Mouse (Mus musculus) cerebellum, postnatal 10 days (tissue): ENCODE results near the gene Iqcn.

ENCODE experiments used
- DNase-seq, 2 experiments: peaks; one replicate each; pipeline ENCODE4 v3.0.0; 2021; ENCODE audit warnings: mixed read lengths in 2 of 2

Iqcn gene

DNA sequence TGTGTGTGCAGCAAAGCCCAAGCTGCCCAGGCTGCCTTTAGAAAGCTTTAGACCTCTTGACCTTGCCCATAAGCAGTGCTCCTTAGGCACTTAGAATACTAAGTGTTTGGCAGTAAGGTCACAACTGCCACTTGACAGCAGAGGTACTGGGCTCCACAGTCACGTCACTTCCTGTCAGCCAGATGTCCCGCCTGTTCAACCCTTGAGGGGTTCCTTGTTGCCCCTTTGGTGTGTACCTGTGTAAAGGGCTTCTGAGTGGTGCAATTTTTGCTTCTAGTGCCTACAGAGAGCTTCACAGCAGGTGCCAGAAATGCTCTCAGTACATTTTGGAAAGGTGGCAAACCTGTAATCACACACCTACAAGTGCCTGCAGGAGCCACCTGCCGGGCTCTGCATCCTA lies 35.0 kb downstream of the Iqcn start:
- no peak for DNase-seq

DNA sequence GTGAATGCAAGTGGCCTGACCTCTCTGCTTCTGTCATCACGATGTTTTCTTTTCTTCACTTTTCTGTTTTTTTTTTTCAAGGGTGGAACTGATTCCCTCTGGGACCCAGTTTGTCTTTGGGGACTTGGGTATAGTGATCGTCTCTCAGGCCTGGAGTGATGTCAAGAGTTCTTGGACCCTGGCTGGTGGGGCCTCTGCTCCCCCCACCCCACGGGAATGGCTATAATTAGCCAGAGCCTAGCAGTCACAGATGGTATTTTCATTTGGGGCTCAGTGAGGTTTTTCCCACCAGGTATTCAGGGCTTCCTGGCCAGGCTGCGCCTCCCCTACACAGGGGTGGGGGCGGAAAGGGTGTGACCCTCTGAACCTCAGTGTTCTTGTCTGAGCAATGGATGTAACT lies 38.4 kb downstream of the Iqcn start:
- DNase-seq = no peak

DNA sequence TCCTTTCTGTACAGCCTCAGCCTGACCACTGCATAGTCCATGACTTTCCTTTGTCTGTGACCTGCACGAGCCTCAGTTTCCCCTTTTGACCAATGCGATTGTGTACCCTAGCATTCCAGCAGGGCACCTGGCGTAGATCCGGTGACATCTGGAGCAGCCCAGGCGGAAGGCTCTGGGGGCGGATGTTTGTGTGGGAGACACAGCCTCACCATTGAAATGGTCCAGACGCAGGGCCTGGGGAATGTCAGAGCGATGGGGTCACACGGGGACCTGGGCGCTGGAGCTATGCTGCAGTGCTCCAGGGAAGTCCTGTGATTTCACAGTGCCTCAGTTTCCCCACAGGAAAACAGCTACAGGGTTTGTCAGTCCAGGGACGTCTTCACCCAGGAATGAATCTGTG lies 38.9 kb downstream of the Iqcn start:
- DNase-seq = no peak

DNA sequence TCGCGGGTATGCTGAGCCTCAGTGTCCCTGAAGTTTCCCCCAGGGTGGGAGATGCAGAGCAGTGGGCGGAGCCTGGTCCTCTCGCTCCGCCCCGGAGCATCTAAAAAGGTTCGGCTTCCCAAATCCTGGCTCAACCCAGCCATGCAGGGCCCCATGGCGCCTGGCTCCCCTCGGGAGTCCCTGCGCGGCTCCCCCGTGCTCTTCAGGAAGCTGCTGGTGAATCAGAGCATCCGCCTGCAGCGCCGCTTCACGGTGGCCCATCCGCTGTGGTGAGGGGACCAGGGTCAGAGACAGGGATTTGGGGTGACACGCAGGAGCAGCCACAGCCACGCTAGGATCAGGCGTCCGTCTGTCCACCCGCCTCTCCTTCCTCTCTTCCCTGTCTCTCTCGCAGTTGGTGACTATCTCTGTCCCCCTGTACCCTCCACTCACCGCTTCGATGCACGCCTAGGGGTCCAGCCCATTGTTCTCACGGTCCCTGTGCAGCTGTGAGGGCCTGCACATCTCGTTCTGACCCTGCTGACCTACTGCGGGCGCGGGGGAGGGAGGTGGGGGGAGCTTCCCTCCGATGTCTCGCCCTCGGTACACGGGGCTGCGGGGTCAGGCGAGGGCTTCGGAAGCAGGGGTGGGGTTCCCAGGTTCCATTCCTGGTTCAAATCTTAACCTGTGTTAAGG lies 39.9 kb downstream of the Iqcn start:
- no peak for DNase-seq

DNA sequence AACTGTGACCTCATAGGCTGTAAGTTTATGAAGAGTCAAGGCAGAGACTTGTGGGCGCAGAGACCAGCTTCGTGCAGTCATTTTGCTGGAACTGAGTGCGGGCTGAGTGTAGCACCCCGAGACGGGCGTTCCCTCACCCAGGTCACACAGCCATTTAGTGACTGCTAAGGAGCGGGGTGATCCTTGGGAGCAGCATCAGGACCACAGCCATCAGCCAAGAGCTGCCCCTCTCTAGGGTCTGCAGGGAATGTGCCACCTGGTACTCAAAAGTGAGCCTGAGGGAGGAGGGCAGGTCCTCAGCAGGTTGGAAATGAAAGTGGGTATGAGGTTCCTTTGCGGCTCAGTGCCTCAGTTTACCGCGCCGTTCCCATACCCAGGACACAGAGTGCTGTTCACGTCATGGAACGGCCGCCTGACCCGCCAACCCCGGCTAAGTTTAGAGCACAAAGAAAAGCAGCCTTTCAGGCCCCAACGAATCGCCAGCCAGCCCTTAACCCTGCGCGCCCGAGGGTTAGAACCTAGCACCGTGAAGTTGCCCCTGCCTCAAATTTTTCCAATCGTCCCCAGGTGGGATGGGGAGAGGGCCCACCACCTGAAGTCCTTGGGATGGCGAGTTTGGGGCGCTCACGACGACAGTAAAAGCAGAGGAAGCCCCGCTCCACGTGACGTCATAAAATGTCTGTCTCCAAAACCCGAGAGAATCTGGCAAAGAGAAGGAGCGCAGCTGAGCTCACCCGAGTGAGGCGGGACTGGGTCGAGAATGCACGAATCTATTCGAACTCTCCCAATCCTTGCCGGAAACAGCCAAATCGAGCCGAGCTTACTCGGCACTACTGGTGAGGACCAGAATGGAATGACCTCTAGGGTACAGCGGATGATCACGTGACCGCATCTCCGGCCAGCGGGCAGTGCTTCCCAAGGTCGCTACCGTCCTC lies 40.7 kb downstream of the Iqcn start:
- peak; percentile 63 to 75 for DNase-seq

DNA sequence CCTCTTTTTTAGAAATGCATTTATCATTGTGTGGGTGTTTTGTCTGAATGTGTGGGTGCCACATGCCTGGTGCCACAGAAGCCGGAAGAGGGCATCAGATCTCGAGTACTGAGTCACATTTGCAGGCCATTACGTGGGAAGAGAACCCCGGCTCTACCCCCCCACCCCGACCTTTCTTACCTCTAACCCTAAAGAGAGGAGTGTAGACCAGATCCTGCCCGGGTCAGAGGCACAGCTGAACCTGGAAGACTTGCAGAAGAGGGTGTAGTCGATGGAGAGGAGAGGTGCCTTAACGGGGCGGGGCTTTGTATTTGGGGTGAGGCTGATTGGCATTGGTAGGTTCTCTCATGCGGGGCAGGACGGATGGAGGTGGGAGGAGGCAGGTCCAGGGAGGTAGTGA lies 41.5 kb downstream of the Iqcn start:
- DNase-seq = no peak

DNA sequence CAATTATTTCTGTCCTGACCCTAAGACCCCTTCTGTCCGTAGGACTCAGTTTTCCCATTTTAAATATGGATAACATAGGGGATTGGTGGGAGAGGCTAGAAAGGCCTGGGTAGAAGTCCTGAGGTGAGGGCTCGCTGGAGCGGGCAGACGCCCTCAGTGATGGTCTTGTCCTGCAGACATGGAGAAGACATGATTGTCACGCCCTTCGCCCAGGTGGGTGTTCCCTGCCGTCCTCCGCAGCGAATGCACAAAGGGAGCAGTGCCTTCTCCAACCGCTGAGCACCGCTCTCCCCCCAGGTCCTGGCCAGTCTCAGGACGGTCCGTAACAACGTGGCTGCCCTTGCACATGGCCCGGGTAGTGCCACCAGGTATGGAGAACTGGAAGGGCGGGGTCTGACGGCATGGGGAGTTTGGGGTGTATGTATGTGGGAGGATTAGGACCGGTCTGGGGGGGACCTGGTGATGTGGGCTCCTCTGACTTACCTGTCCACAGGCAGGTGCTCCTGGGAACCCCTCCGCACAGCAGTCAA lies 42.5 kb downstream of the Iqcn start:
- no peak for DNase-seq

DNA sequence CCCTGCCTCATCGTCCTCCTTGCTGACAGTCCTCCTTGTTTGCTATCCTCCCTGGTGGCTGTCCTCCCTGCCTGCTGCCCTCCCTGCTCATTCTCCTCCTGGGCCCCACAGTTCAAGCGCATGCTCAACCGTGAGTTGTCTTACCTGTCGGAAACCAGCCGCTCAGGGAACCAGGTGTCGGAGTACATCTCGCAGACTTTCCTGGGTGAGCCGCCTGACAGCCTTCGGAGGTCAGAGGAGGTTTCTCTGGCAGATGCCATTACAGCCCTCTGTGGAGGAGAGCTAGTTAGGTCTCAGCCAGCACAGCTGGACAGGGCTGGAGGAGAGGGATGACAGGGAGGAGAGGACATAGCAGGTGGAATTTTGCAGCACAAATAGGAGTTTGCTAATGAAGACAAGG lies 43.4 kb downstream of the Iqcn start:
- no peak for DNase-seq

DNA sequence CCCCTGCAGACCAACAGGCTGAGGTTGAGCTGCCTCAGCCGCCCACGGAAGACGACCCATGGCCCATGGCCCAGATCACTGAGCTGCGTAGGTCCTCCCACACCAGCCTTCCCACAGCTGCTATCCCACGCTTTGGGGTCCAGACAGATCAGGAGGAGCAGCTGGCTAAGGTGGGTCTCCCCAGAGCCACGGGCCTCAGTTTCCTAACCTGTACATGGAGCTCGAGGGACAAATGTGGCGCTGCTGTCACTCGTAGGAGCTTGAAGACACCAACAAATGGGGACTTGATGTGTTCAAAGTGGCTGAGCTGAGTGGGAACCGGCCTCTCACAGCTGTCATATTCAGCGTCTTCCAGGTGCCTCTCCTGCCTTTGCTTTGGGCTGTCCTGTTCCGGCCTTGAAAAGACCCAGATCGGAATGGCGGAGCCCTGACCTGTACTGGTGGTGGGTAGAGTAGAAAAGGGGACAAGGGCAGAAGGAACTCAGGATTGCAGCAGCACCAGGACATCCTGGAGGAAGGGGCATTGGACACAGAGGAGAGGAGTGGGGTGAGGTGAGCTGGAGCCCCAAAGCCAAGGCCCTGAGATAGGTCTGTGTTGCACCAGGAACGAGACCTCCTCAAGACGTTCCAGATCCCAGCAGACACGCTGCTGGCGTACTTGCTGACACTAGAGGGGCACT lies 44.1 kb downstream of the Iqcn start:
- no peak for DNase-seq

DNA sequence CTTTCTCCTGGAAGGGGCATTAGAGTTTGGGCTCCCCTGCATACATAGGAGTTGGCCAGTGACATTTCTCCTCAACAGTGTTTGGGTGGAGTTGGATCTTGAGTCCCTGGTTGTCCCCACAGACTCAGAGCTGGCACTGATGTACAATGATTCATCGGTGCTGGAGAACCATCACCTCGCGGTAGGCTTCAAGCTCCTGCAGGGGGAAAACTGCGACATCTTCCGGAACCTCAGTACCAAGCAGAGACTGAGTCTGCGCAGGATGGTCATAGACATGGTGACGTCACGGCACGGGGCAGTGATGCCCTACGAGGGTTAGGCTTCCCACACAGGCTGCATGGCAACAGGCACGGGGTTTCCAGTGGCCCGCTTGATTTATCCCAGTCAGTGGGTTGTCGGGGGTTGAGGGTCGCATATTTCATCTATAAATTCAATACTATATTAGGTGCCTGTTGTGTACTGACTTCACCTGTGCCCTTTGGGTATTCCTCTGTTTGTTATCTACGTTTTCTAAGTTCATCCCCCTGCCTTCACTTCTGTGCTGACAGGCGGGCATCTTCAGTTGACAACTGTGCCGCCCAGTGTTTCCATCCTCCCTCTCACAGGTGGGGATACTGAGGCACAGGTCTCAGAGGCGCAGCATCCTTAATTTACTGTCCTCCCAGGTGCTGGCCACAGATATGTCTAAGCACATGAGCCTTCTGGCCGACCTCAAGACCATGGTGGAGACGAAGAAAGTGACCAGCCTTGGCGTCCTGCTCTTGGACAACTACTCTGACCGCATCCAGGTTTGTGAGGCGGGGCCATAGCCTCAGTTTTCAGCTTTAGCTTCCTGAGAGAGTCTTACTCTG lies 45.2 kb downstream of the Iqcn start:
- no peak for DNase-seq

DNA sequence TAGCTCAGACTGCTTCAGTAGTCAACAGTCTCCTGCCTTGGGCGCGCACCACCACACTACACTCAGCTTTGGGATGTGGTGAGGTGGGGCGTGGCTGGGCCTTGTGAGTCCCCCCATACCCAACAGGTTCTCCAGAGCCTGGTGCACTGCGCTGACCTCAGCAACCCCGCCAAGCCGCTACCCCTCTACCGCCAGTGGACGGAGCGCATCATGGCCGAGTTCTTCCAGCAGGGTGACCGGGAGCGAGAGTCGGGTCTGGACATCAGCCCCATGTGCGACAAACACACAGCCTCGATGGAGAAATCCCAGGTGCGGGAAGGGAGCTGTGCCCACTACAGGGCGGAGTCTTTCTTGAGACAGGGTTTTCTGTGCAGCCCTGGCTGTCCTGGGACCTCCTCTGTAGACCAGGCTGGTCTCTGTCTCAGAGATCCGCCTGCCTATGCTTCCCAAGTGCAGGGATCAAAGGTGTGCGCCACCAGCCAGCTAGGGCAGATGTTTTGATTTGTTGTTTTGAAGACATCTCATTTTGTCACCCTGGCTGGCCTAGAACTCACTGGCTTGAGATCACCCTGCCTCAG lies 45.9 kb downstream of the Iqcn start:
- no peak for DNase-seq

DNA sequence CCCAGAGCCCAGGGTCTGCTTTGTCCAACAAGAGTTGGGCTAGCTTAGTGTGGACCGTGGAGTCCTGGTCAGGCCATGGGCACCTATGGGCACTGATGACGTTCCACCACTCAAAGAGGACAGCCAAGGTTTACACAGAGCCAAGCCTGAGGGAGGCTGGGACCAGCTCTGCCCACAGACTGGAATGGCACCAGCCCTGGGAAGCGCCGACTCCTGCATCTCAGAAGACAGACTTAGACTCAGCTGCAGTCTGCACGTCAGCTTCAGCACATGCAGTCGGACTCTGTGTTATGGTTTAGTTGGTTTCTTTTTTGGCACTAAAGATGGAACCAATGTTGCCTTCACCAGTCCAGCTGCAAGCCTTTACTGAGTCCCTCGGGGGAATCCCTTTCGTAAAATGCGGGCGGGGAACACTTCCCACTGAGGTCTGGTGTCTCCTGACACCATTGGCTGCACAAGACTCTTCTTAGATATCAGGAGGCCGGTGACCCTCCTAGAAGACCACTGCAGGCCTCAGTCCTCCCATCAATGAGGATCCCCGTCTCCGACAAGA lies 46.9 kb downstream of the Iqcn start:
- DNase-seq = peak in 1 of 2 experiments; percentile 3

DNA sequence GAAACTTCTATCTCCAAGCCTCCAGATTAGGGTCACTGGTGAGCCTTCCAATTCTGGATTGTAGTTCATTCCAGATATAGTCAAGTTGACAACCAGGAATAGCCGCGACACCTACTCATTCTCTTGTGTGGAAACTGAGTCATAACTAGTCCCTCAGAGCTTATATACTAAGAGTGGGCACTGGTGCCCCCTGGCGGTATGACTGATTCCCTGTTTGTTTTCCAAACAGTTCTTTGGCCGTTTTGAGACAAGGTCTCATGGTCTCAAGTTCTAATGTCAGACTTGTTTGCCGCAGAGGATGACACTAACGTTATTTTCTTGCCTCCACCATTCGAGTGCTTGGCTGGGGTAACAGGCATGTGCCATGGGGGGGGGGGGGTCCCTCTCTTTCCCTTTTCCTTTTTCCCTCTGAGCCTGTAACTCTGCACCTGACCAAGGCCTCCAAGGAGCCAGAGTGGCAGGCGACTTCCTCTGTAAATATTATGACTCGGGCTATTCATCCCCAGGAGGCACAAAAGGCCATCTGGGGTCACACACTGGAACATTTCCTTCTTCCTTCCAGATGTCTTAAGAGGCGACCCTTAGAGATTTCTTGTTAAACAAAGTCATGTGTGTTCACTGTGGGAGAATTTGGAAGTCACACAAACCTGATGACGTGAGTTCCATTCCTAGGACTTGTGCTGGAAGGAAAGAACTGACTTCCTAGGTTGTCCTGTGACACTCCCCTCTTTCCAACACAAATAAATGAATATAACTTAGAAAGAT lies 48.9 kb downstream of the Iqcn start:
- DNase-seq = peak; percentile 89 to 93

DNA sequence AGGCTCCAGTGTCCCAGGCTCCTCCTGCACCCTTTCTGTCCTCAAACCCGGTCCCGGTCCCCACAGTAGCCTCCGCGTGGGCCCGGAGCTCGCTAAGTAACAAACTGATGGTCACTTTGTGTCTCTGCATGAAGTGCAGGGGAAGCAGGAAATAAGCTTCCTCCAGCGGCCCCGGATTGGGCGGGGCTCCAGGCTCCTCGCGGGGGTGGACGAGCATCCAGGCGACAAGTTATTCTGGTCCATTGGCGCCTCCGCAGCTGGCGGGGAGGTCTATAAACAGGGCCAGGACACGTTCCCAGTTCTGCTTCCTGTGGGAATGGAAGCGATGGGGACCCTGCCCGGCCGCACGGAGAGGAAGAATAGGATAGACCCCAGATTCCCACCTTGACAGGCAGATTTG lies 49.9 kb downstream of the Iqcn start:
- peak; percentile 69 to 78 for DNase-seq

DNA sequence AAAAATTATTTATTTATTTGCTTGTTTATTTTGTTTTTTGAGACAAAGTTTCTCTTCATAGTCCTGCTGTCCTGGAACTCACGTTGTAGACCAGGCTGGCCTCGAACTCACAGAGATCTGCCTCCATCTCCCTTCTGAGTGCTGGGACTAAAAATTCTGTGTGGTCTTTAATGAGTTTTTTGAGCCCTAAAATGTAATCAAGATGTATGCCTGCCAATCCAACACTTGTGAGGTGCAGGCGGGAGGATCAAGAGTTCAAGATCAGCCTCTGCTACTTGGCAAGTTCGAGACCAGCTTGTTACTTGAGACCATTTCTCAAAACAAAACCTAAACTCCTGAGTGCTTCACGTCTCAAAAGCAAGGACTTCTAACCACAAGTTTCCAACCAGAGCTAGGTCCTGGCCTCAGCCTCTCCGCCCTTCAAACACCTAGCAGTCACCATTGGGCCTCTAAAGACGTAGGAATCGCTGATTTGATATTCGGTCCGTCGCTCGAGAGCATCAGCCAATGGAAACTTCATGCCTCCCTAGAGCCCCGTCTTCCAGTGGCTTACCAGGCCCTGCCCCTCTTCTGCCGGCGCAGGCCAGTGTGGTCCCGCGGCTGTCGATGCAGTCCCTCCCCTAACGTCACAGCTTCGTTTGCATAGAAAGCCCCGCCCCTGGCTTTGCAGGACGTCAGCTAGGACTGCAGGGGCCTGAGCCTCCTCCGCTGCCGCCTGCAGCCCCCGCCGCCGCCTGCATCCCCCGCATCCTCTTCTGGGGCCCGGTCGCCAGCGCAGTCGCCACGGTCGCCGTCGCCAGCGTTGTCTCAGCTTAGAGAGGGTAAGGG lies 51.0 kb downstream of the Iqcn start, which contains the start of gene Rab3a:
Rab3a (plus strand) TSS at position 637 of the 828 bp plus-strand sequence.
- peak; percentile 97 to 98 for DNase-seq

DNA sequence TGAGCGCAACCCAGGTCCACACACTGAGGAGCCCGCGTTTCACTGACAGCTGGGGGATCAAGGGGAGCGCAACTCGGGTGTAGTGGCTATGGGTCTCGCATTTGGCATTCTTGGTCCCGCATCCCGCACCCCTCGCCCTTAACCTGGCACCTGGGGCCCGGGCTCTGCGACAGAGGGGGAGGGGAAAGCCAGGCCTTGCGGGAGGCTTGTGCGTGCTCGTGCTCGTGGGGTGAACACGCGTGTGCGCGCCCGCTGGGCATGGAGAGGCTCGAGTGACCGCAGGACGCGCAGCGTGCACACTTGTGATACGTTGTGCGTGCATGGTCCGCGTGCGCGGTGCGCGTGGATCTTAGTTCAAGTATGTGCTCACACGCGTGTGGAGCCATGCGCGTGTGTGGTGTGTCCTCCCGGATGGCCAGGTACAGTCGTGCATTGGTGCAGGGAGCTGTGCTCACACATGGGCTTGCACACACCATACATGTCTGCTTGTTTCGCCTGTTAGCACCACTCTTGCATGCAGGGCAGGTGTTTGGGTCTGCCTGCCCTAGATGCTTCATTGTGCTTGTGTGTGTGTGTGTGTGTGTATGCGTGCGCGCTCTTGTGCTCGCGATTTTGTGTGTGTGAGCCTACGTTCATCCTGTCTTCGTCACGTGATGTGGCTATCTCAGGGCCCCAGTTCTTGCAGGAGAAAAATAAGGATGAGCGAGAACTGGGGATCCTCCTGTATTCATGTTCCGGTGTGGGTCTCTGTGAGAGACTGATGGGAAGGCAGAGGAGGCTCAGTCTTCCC lies 51.8 kb downstream of the Iqcn start:
- DNase-seq = peak; percentile 90 to 93

DNA sequence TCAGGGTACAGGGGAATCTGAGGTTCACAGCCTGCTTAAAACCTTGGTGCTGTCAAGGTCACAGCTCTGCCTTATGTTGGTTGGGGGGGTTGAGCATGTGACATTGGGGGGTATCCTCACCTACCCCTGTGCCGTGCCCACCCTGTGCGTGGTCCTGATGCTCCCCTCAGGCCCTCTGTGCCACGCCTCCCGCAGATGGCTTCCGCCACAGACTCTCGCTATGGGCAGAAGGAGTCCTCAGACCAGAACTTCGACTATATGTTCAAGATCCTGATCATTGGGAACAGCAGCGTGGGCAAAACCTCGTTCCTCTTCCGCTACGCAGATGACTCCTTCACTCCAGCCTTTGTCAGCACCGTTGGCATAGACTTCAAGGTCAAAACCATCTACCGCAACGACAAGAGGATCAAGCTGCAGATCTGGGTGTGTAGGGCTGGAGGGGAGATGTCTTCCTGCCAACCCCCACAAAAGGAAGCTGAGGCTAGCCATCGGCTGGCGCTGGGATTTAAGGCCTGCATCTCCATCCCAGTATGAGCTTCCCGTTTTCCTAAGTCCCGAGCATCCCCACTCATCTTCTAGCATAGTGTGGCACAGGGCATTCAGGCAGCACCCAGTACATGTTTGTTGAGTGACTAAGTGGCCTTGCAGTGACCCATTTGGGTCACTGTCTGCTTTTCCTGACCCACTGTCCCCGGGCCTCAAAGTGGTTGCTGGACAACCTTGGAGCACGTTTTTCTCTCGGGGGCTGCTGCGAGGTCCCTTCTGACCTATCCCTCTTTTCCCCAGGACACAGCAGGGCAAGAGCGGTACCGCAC lies 52.6 kb downstream of the Iqcn start:
- DNase-seq = peak; percentile 28 to 37

DNA sequence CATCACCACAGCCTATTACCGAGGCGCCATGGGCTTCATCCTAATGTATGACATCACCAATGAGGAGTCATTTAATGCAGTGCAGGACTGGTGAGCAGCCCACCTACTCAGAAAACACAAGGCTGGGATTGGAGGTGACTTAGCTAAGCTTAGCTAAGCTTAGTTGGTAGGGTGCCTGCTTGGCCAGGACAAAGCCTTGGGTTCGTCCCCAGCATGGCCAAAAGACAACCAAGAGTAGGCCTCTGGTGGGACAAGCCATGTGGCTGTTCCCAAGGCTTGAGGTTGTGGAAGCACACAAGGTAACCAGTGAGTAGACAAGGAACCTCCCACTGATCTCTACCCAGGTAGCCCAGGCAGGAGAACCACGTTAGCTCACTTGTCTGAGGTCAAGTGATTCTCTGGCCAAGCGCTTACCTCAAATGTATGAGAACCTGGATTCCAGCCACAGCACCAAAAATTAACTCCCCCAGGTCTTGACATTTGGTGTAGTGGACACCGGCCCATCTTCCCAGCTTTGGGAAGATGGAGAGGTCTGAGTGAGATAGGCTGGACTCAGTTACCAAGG lies 53.3 kb downstream of the Iqcn start:
- DNase-seq = peak; percentile 14 to 23
